Mouse (Mus musculus): Measurements from ENCODE around the gene Slc4a8.
A peak's percentile ranks its signal among the peaks of the same experiment; 100 is the strongest.

The Slc4a8 gene

GRCm38 (mm10) chr15:100829775-100830174, 68.2 kb downstream of the Slc4a8 start:
- no peak for DNase-seq (ENCODE audit: low read depth, low spot score)

DNA sequence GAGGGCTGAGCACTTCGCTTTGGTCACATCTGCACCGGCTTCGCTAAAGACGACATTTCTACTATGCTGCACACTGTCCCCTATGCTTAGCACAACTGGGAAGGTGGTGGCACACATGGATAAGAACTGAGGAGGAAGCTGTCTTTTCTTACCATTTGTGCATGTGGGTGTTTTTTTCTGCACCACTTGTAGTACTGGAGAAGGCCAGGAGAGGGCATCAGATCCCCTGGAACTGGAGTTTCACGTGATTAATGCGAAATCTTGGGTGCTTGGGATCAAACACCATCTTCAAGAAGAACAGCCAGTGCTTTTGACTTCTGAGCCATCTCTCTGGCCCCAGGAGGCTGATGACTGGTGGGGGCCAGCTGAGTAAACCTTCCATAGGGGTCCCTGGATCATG, 69.1 kb downstream of the Slc4a8 start:
- DNase-seq (ENCODE audit: low read depth, low spot score): peak; percentile 47

- DNase-seq (ENCODE audit: low read depth, low spot score): no peak
Measured at GRCm38 (mm10) chr15:100832144-100832543, 70.6 kb downstream of the Slc4a8 start.

DNA sequence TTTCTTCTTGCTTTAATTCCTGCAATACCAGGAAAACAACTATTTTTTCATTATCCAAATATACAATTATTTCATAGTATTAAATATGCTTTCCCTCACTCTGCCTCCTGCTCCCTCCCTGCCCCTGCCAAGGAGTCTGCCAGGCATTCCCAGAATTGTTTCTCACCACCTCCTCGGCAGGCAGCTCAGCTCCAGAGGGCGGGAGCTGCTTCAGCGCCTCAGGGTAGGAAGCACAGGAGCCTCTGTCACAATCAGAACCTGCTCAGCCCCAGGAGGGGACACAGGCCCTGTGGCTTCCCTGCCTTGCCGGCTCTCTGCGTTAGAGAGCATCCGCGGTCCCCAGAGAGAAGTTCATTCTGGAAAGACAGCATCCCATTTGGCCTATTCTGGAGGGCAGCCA, 71.2 kb downstream of the Slc4a8 start:
- no peak for DNase-seq (ENCODE audit: low read depth, low spot score)

GRCm38 (mm10) chr15:100836729-100837128, 75.2 kb downstream of the Slc4a8 start:
- no peak for DNase-seq (ENCODE audit: low read depth, low spot score)

DNA sequence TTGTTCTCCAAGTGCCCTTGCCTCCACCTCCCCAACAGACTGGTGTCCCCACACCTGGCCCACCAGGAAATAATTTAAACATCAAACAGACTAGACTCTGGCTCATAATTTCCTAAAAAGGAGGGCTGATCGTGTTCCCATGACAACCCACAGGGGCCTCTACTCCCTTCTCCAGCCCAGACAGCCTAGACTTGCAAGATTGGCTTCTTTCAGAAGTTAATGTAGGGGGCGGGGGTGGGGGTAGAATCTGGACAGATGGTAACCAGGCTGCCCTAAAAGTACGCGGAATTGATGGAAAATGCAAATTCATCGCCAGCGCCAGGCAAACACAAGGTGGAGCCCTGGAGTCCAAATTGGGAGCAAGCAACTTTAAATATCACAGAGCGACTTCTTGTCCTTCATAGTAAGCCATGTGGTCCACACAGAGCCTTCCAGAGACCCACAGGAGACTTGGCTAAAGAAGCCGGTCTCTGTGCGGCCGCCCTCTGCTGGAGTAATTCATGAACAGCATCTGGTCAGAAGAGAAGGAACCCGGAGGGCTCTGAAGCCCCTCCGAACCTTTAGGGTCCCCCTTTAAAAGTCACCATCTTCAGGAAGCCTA, 77.2 kb downstream of the Slc4a8 start:
- DNase-seq (ENCODE audit: low read depth, low spot score): peak; percentile 22

DNA sequence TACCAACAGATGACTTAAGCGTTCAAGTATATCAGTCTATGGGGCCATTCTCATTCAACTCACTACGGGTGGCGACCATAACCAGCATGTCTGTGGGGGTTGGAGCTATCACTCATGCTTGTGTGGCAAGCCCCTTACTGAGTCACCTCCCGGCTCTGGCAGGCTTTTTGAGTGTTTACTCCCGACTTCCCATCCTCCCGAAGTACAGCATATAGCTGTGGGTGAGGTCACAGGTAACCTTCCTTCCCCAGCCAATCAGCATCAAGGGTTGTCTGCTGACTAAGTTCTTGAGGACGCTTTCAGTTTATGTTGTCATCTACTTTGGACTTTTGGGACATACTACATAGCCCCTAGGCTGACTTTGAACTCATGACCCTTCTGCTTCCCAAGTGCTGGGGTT, 82.8 kb downstream of the Slc4a8 start:
- peak; percentile 27 for DNase-seq (ENCODE audit: low read depth, low spot score)

GRCm38 (mm10) chr15:100845049-100845879, 83.7 kb downstream of the Slc4a8 start:
- peak; percentile 87 for DNase-seq (ENCODE audit: low read depth, low spot score)

DNA sequence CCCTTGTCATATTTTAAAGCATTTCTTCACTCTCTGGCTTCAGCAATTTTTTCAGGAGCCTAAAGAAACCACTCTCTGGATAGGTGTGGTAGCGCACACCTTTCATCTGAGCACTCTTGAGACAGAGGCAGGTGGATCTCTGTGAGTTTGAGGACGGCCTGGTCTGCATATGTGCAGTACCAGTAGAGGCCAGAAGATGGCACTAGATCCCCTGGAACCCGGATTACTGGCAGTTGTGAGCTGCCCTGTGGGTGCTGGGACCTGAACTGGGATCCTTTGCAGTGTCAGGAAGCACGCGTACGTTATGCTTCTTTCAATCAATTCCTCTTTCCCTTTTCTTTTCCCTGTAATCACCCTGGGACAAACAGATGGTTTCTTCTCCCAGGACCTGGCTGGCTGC, 85.6 kb downstream of the Slc4a8 start:
- no peak for DNase-seq (ENCODE audit: low read depth, low spot score)

- no peak for DNase-seq (ENCODE audit: low read depth, low spot score)
Measured at GRCm38 (mm10) chr15:100857586-100857985, 96.0 kb downstream of the Slc4a8 start.

DNA sequence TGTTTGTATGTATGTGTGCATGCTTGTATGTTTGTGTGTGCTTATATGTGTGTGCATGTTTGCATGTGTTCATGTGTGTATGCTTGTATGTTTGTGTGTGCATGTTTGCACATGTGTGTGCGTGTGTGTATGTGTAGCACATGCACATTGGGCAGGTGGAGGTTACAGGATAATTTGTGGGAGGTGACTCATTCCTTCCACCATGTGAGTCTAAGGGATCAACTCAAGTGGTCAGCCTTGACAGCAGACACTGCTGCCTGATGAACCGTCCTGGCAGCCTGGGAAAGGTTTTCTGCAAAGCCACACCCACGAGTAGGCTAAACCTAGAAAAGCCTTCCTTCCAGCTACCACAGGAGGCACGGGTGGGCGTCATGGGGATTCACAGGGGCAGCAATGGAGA, 99.3 kb downstream of the Slc4a8 start:
- DNase-seq (ENCODE audit: low read depth, low spot score): no peak

DNA sequence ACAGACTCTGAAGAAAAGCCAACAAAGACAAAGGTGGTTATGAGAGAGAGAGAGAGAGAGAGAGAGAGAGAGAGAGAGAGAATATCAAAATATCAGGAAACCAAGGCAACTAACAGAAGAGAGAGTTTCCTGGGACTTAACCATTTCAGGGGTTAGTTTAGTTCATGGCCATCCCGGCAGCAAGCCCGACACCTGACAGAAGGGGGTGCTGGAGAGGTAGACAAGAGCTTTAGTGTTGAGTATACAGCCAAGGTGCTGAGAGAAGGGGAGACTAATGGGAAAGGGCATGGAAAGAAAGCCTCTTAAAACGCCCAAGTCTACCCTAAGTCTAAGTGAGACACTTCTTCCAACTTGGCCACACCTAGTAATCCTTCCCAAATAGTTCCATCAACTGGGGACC, 104.0 kb downstream of the Slc4a8 start:
- no peak for DNase-seq (ENCODE audit: low read depth, low spot score)

DNA sequence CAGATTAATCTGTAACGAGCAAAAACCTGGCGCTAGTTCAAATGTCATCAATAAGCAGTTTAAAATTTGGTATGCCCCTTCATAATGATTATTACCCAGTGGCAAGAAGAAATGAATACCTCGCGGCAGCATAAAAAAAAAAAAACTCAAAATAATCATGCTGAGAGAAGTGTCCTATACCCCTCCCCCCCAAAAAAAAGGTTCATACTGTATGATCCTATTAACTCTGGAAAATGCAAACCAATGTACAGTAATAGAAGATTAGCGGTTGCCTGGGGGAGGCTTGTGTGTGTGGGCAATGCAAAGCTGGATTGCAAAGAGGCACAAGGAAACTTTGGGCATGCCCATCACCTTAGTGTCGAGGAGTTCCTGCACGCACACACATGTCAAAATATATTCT, 108.0 kb downstream of the Slc4a8 start, which contains the start of gene Scn8a:
Gene Scn8a, plus strand, starts transcription at position 301 of the 400 bp plus-strand sequence.
- DNase-seq (ENCODE audit: low read depth, low spot score): no peak

- peak; percentile 50 for DNase-seq (ENCODE audit: low read depth, low spot score)
Measured at GRCm38 (mm10) chr15:100870001-100870774, 108.6 kb downstream of the Slc4a8 start.

DNA sequence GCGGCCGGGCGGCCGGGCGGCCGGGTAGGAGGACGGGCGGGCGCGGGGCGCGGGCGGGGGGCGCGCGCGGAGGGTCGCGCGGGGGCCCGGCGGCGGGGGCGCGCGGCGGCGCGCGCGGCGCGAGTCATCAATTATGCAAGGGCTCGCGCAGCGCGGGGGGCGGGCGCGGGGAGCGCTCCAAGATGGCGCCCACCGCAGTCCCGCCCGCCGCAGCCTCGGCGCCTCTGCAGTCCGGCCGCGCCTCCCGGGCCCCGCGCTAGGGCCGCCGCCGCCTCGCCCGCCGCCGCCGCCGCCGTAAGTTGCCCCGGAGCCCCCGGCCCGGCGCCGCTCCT, 109.2 kb downstream of the Slc4a8 start:
- peak; percentile 23 for DNase-seq (ENCODE audit: low read depth, low spot score)

DNA sequence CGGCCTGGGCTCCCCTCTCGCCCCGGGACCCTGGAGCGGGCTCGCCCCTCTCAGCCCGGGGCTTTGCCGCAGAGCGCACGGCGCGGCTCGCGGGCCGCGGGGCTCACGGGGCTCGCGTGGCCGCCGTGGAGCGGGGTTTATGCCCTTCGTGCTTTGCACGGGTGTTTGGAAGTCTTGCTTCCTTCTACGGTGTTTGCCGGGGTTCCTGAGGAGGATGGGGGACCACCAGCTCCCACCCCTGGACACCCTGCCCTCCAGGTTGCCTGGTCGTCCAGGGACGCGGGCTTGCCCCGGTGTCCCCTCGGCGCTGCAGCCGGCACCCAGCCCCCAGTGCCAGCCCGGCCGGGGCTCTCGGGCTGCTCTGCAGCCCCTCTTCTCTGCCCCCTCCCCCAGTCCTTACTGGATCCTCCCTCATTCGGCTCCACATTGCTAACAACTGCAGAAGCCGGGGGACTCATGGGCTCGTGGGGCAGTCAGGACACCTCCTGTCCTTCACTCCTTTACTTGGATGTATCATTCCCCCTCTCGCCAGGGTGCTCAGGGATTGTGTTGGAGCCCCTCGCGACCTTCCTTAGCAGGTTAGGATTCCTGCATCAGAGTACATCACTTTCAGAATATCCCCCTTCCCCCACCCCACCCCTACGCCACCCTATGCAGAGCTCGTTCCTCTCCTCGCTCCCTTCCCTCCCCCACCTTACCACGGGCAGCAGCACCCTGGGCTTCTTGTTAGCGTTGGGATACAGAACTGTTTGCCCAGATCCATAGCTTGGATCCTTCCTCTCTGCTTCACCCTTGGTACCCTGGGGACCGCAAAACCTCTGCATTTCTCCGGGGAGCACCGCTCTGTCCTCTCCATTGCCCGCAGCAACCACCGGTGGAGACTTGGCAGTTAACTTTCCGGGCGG, 109.8 kb downstream of the Slc4a8 start:
- peak; percentile 8 for DNase-seq (ENCODE audit: low read depth, low spot score)

- DNase-seq (ENCODE audit: low read depth, low spot score): peak; percentile 83
Measured at GRCm38 (mm10) chr15:100873155-100873554, 111.6 kb downstream of the Slc4a8 start.
